Mouse (Mus musculus) small intestine, adult 2 months (tissue): ENCODE data around the gene Sardh. TPM values are rescaled to one million over a fixed set of nuclear protein-coding genes. Genes with fewer than 3 reads are reported as not detected.

Source experiments
- H3K27ac ChIP-seq: fragments of 200-500 bp; 2 replicates; pipeline ENCODE4 v1.5.1; 2012; ENCODE audit warnings: low read depth, low read length, control low read depth, inconsistent platforms; ENCODE audit not compliant: insufficient read depth
- H3K27me3 ChIP-seq: fragments of 200-500 bp; 2 replicates; pipeline ENCODE4 v1.6.1; 2012; ENCODE audit warnings: mild to moderate bottlenecking, moderate library complexity, low read length, inconsistent platforms; ENCODE audit not compliant: control insufficient read depth, insufficient read depth
- H3K36me3 ChIP-seq: fragments of 200-500 bp; 2 replicates; pipeline ENCODE4 v1.6.1; 2012; ENCODE audit warnings: mild to moderate bottlenecking, low read length, control low read depth, inconsistent platforms; ENCODE audit not compliant: control insufficient read depth, insufficient read depth
- H3K4me1 ChIP-seq: fragments of 200-500 bp; 2 replicates; pipeline ENCODE4 v1.6.1; 2012; ENCODE audit warnings: low read length, inconsistent platforms, mixed read lengths; ENCODE audit not compliant: control insufficient read depth, insufficient read depth, insufficient read length
- H3K4me3 ChIP-seq: fragments of 200-500 bp; 2 replicates; pipeline ENCODE4 v1.5.1; 2012; ENCODE audit warnings: low read depth, mild to moderate bottlenecking, control low read depth, inconsistent platforms, low read length, moderate library complexity
- CTCF ChIP-seq: fragments of 200-500 bp; IDR thresholded peaks from 2 replicates; pipeline ENCODE4 v1.5.1; 2012; ENCODE audit warnings: low read depth, mild to moderate bottlenecking, control low read depth, inconsistent platforms, low read length, moderate library complexity, mixed read lengths; ENCODE audit not compliant: insufficient replicate concordance, insufficient read length; ENCODE audit errors: extremely low read depth
- POLR2A ChIP-seq: fragments of 200-500 bp; IDR thresholded peaks from 2 replicates; pipeline ENCODE4 v1.6.1; 2012; ENCODE audit warnings: low read depth, mild to moderate bottlenecking, control low read depth, inconsistent platforms, low read length, moderate library complexity
- WGBS: fragments of 180-500 bp; shearing (Covaris S2); methylation state at CpG from one replicate; pipeline ENCODE4 v1.1.7; 2018; 5-methylcytosine and 5-hydroxymethylcytosine counted together
- polyA plus RNA-seq: library from polyadenylated mRNA; depleted of rRNA; stranded (reverse); fragments of >200 nt; gene quantifications from 2 replicates; pipeline ENCODE4 v1.2.3, GENCODE M21; 2012

Gene Sardh
- polyA plus RNA-seq, 1 experiment, result 9.3 TPM

DNA sequence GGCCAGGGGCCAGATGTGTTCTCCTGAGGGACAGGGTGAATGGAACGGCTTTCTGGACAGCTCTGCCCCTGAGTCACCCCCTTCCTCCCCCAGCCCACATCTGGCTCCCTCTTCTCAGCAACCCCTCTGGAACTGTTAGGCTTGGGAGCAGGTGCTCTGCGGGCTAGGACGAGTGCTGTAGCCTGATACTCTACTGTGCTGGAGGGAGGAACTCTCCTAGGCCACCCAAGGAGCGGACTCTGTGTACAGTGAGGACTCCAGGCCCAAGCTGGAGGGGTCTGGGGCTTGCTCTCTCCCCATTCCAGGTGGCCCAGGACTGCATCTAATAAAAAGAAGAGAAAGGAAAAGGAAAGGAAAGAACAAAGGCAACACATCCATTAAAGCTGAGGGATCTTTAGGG, 58.1 kb downstream of the Sardh start:
- no peak for TF ChIP-seq POLR2A
- no peak for TF ChIP-seq CTCF
- no peak overlapping the region for H3K27ac ChIP-seq
- H3K27me3 ChIP-seq, result no peaks in the 10 kb centered on the region
- H3K36me3 ChIP-seq, result no peaks in the 10 kb centered on the region
- H3K4me3 ChIP-seq, result no peak overlapping the region
- WGBS, result 58% methylated on average over 4 of the region's 4 CpGs
- no peaks in the 10 kb centered on the region for H3K4me1 ChIP-seq

DNA sequence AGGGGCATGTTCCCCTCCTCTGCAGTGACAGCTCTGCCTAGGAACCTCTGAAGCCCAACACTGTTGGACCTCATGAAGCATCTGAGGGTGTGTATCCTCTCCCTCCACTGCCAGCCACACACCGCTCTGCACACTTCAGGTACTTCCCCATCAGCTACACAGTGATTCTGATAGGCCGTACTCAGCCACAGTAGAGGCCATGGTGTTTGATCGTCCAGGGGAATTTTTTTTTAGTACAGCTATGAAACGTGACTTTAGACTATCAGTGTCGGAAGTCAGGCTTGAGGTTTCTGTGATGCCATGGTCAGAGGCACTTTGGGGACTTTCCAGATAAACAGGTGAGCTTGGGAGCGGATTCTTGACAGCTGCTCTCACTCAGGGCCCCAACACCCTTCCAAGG, 60.6 kb downstream of the Sardh start:
- 61% methylated on average over 6 of the region's 6 CpGs for WGBS
- H3K4me3 ChIP-seq, result no peak overlapping the region
- H3K27ac ChIP-seq, result no peak overlapping the region
- no peaks in the 10 kb centered on the region for H3K36me3 ChIP-seq
- no peak for TF ChIP-seq CTCF
- TF ChIP-seq POLR2A, result no peak
- no peaks in the 10 kb centered on the region for H3K27me3 ChIP-seq
- H3K4me1 ChIP-seq, result no peaks in the 10 kb centered on the region

DNA sequence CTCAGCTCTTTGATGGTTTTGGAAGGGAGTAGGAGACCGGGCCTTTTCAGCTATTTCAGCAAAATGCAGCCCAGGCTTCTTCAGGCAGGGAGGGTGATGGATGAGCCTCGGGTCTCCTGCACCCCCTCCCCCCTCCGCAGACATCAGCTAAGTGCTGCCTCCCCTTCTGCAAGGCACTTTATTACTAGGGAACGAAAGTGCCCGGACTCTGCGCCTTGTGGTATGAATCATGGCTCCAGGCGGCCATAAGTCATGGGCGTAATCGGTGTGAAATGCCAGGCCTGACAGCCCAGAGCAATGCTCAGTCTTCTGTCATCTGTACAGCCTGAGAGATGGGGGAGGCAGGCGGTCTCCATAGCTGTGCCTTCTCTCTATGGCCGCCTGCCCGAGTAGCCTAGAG, 64.4 kb downstream of the Sardh start:
- Histone ChIP-seq H3K27me3 (no peaks in the 10 kb centered on the region), H3K4me1 (no peaks in the 10 kb centered on the region), H3K27ac (no peak overlapping the region), H3K36me3 (no peaks in the 10 kb centered on the region), H3K4me3 (no peak overlapping the region)
- 60% methylated on average over 12 of the region's 12 CpGs for WGBS
- TF ChIP-seq POLR2A, result no peak
- no peak for TF ChIP-seq CTCF

DNA sequence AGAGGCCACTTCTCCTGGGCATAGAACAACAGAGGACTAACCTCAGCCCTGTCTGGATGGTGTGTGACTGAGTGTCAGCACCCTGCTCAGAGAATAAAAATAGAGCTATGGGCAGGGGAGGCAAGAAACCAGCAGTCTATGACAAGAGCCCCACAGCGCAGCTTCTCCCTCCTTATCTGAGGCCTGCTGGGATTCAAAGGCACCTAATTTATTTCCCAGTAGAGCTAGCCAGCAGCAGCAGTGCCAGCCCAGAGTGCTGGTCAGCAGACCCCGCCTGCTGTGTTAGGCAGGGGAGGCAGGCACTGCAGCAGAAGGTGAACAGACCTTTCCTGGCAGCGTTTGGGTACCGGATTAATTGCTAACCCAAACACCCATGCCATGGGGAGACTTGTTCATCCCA, 66.2 kb downstream of the Sardh start:
- no peaks in the 10 kb centered on the region for H3K27me3 ChIP-seq
- no peaks in the 10 kb centered on the region for H3K4me1 ChIP-seq
- H3K4me3 ChIP-seq, result no peak overlapping the region
- WGBS, result 60% methylated on average over 4 of the region's 4 CpGs
- TF ChIP-seq POLR2A (no peak), CTCF (no peak)
- no peak overlapping the region for H3K27ac ChIP-seq
- H3K36me3 ChIP-seq, result no peaks in the 10 kb centered on the region

DNA sequence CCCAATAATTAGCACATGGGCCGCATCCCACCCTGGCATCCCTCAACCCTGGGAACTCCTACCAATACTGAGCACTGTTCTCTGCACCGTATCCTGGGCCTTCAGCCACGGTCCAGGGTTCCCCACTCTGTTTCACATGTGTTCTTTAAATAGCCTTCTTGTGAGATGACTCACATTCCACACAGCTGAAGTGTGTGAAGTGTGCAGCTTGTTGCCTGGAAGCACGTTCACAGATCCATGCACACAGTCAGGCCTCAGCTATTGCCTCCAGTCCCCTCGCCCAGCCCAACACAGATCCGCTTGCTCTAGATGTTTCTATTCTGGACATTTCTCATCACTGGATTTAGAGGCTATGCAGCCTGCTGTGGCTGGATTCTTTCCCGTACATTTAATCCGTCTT, 69.0 kb downstream of the Sardh start:
- no peak overlapping the region for H3K27ac ChIP-seq
- WGBS, result 70% methylated on average over 8 of the region's 8 CpGs
- no peaks in the 10 kb centered on the region for H3K36me3 ChIP-seq
- no peaks in the 10 kb centered on the region for H3K27me3 ChIP-seq
- TF ChIP-seq POLR2A (no peak), CTCF (no peak)
- no peak overlapping the region for H3K4me3 ChIP-seq
- H3K4me1 ChIP-seq, result no peaks in the 10 kb centered on the region

DNA sequence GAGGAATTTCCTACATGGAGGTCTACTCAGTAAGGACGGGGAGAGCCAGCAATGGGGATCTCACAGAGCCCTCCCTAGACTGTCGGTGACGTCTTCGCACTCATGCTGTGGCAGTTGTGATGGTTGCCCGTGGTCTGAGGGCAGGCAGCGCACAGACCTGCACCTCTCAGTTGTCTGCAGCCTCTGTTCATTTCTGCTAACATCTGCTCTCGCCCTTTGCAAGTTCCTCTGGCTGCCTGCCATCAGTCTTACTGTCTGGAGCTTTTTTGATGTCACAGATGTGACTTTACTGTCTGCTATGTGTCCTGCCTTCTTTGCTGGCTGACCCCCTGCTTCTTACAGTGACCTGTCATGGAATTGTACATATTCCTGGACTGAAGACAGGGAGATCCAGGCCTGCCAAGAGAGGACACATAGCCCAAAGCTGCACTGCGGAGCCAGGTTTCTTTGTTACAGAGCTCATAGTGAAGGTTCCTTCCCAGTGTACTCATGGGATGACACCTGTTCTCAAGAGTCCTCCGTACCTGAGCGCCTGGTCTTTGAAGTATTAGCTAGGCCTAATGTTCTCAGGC, 72.4 kb downstream of the Sardh start:
- WGBS, result 73% methylated on average over 10 of the region's 10 CpGs
- Histone ChIP-seq H3K4me1 (no peaks in the 10 kb centered on the region), H3K27ac (no peak overlapping the region), H3K36me3 (no peaks in the 10 kb centered on the region), H3K27me3 (no peaks in the 10 kb centered on the region), H3K4me3 (no peak overlapping the region)
- no peak for TF ChIP-seq CTCF
- TF ChIP-seq POLR2A, result no peak

DNA sequence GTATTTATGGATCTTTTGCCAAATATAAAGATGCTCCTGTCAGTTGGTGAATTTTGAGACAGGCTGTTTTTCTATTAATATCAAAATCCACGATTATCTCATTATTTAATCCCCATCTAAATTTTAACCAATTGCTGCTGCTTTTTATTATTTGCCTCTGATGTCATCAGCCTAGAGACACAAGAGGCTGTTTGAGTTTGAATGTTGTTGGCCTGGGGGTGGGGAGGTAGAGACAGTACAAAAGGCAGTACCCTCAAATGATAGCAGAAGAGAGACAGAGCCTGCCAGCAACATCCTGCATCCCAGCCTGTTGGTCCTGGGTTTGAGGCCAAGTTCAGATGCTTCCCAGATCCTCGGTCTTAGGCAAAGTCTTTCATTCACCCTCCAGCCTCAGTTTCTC, 73.9 kb downstream of the Sardh start:
- no peak for TF ChIP-seq CTCF
- TF ChIP-seq POLR2A, result no peak
- 72% methylated on average over 2 of the region's 2 CpGs for WGBS
- Histone ChIP-seq H3K4me3 (no peak overlapping the region), H3K36me3 (no peaks in the 10 kb centered on the region), H3K4me1 (no peaks in the 10 kb centered on the region), H3K27ac (no peak overlapping the region), H3K27me3 (no peaks in the 10 kb centered on the region)

DNA sequence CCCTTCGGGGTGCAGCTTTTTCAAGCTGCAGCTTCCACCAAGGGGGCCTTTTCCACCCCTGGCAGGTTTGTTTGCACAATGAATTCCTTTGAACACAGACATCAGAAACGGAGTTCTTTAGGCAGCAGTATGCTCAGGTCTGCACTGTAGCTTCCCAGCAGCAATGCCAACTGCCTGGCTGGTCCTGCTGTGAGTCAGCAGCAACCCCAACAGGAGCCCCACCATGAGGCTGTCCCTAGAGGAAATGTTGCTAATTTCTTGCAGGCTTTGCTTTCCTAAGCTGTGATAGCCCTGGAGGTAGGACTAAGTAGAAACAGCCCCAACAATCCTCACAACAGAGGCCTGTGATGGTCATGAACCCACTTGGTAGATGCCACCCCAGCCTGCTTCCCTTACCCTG, 81.1 kb downstream of the Sardh start:
- TF ChIP-seq POLR2A, result no peak
- TF ChIP-seq CTCF, result no peak
- Histone ChIP-seq H3K4me3 (no peak overlapping the region), H3K36me3 (no peaks in the 10 kb centered on the region), H3K27me3 (no peaks in the 10 kb centered on the region), H3K27ac (no peak overlapping the region), H3K4me1 (no peaks in the 10 kb centered on the region)
- WGBS, result 12% methylated on average over 2 of the region's 2 CpGs
